Mouse (Mus musculus) hindbrain, postnatal 0 days (tissue): ENCODE measurements around the gene Neurod2. TPM values are rescaled to one million over a fixed set of nuclear protein-coding genes. Genes with fewer than 3 reads are reported as not detected.

Experiments used
- ATAC-seq: fragments of 200-750 bp; cut with Nextera tagmentation; 2 replicates; pipeline ENCODE4 v1.8.0; 2017; ENCODE audit warnings: mild to moderate bottlenecking, moderate TSS enrichment, moderate library complexity
- DNase-seq: peaks from one replicate; pipeline ENCODE4 v3.0.0-alpha.2; 2015; ENCODE audit warnings: low spot score
- H3K27ac ChIP-seq: fragments of 300-500 bp; sonication (generic); 2 replicates; pipeline ENCODE4 v1.5.1; 2014; ENCODE audit warnings: mild to moderate bottlenecking
- H3K27me3 ChIP-seq: fragments of 300-500 bp; sonication (generic); 2 replicates; pipeline ENCODE4 v1.6.1; 2014; ENCODE audit warnings: low read length, mixed read lengths; ENCODE audit not compliant: insufficient read depth
- H3K36me3 ChIP-seq: fragments of 300-500 bp; sonication (generic); 2 replicates; pipeline ENCODE4 v1.6.1; 2014; ENCODE audit warnings: low read length, mixed read lengths; ENCODE audit not compliant: insufficient read depth
- H3K4me1 ChIP-seq: fragments of 300-500 bp; sonication (generic); 2 replicates; pipeline ENCODE4 v1.6.1; 2014; ENCODE audit warnings: antibody characterized with exemption, low read length, mixed read lengths; ENCODE audit not compliant: insufficient read depth
- H3K4me2 ChIP-seq: fragments of 300-500 bp; sonication (generic); 2 replicates; pipeline ENCODE4 v1.6.1; 2014; ENCODE audit warnings: low read depth, mild to moderate bottlenecking, low read length, moderate library complexity, mixed read lengths
- H3K4me3 ChIP-seq: fragments of 300-500 bp; sonication (generic); 2 replicates; pipeline ENCODE4 v1.5.1; 2014; ENCODE audit warnings: low read length
- H3K9ac ChIP-seq: fragments of 300-500 bp; sonication (generic); replicated peaks from 2 replicates; pipeline ENCODE4 v1.6.1; 2014; ENCODE audit warnings: mild to moderate bottlenecking, low read length, moderate library complexity, mixed read lengths
- H3K9me3 ChIP-seq: fragments of 300-500 bp; sonication (generic); 2 replicates; pipeline ENCODE4 v1.6.1; 2016; ENCODE audit warnings: low read length, mixed read lengths
- CTCF ChIP-seq: IDR thresholded peaks from 2 replicates; pipeline ENCODE4 v1.5.1; 2016; ENCODE audit warnings: antibody characterized with exemption, control low read depth, low read depth
- WGBS: fragments of 180-500 bp; shearing (Covaris S2); extraction: QIAGEN DNeasy Blood & Tissue Kit; methylation state at CpG from one replicate; pipeline ENCODE4 v1.1.7; 2014; 5-methylcytosine and 5-hydroxymethylcytosine counted together
- polyA plus RNA-seq: library from polyadenylated mRNA; unstranded; fragments of >200 nt; fragmentation: Nextera tagmentation; extraction: Ambion mirVana; gene quantifications from 2 replicates; pipeline ENCODE4 v1.2.1, GENCODE M21; 2015
- total RNA-seq: library from RNA; depleted of rRNA; stranded (reverse); fragments of >200 nt; gene quantifications from 2 replicates; pipeline ENCODE4 v1.2.3, GENCODE M21; 2014

The Neurod2 gene
- total and polyA plus RNA-seq, 2 experiments from 2014 or later: 30.7 to 87.0 TPM

DNA sequence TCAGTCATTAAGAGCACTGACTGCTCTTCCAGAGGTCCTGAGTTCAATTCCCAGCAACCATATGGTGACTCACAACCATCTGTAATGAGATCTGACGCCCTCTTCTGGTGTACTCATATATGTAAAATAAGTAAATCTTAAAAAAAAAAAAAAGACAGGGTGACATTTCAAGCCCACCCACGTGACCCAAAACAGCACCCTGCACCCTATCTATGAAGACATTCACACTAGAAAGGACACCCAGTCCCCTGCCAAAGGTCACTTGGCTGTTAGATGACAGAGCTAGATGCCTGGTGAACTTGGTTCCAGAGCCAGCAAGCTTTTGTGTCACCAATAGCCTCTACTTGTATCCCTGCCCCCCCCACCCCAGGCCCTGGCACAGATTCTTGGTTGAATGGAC, 36.4 kb downstream of the Neurod2 start:
- Histone ChIP-seq H3K4me1 (peaks cover 48% of the 10 kb centered on the region), H3K36me3 (no peaks in the 10 kb centered on the region), H3K27me3 (no peaks in the 10 kb centered on the region), H3K9me3 (no peaks in the 10 kb centered on the region), H3K27ac (no peak overlapping the region; the same call in 1 of the 2 replicates), H3K4me2 (no peak overlapping the region), H3K9ac (no peak overlapping the region), H3K4me3 (no peak overlapping the region)
- WGBS: 53% methylated on average over 2 of the region's 2 CpGs
- DNase-seq (no peak), ATAC-seq (no peak)
- TF ChIP-seq CTCF: no peak

DNA sequence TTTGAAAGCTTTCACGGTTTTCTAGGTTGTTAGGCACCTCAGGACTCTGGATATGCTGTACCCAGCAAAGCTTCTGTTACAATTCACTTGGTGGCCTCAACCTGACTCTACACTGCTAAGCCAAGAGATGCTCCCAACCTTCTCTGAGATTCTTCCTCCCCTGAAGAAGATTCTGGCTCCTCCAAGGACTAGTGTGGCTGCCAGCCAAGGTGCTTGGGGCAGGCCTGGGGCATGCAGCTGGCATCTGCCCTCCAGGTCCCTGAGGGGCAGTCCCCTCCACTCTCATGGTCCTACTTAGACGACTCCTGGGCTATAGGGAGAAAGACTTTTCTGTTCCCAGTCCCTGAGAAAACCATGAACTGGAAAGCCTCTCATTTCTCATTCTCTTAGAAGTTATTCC, 38.5 kb downstream of the Neurod2 start:
- no peaks in the 10 kb centered on the region for H3K9me3 ChIP-seq
- 53% methylated on average over 2 of the region's 2 CpGs for WGBS
- no peak overlapping the region for H3K9ac ChIP-seq
- H3K4me2 ChIP-seq: no peak overlapping the region
- H3K27me3 ChIP-seq: no peaks in the 10 kb centered on the region
- DNase-seq (no peak), ATAC-seq (no peak)
- TF ChIP-seq CTCF: no peak
- no peak overlapping the region for H3K4me3 ChIP-seq
- H3K27ac ChIP-seq: no peak overlapping the region
- no peaks in the 10 kb centered on the region for H3K36me3 ChIP-seq
- H3K4me1 ChIP-seq: peaks cover 35% of the 10 kb centered on the region

DNA sequence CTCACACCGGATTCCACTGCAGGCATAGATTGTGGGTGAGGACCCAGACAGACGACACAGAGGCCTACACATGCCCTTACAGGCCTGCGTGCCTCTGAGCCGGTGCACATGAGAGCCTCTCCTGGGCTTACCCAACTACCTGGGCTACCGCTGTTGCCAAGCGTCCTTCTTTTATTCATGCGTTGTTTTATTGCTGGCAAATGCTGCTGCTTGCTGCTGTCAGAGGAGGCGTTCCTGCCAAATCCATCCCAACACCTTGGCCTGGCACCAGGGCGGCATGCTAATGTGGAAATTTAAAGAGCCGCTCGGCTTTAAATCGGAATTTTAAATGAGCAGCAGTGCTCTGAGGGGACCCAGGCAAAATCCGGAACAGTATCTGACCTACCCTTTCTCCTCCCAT, 39.6 kb downstream of the Neurod2 start:
- Histone ChIP-seq H3K27ac (peak overlapping the region; percentile 16; the same call in 1 of the 2 replicates), H3K27me3 (no peaks in the 10 kb centered on the region), H3K4me3 (no peak overlapping the region), H3K4me2 (no peak overlapping the region), H3K9ac (no peak overlapping the region), H3K9me3 (no peaks in the 10 kb centered on the region), H3K36me3 (no peaks in the 10 kb centered on the region), H3K4me1 (peaks cover 27% of the 10 kb centered on the region)
- no peak for ATAC-seq
- WGBS: 22% methylated on average over 13 of the region's 13 CpGs
- DNase-seq: peak; percentile 74
- TF ChIP-seq CTCF: no peak

DNA sequence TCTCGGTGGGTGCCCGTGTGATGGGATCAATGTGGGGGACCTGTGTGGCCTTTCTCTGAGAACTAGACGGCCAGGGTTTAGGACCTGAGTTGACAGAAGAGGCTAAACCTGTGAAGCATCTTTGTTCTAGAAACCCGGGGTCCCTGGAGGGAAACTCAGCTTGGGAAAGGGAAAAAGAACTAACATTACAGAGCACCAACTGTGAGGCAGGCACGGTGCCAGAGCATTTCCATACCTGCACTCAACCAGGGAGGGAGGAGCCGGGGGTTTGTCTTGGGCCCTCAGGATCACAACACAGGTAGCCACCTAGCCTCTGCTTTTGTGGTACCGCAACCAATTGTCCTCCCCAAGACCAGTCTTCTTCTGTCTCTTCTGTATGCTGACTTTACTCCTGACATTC, 41.5 kb downstream of the Neurod2 start:
- no peak overlapping the region for H3K4me2 ChIP-seq
- H3K4me3 ChIP-seq: no peak overlapping the region

DNA sequence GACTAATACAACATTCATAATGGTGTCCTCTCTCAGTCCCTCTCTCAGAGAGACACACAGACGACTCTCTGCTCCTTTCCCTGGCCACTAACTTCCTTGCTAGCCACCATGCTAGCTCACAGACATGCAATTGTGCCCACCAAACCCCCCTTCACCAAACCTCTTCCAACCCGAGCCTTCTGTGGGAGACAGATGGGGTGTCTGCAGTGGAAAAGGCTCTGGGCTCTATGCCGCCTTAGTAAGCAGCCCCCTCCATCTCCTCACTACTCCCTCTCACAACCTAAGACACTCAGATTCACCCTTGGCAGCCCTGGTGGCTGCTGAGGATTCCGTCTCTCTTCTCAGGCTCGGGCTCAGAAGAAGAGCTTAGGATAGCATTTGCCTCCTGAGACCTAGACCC, 41.9 kb downstream of the Neurod2 start:
- Histone ChIP-seq H3K36me3 (no peaks in the 10 kb centered on the region), H3K9me3 (no peaks in the 10 kb centered on the region), H3K9ac (no peak overlapping the region), H3K27ac (peak overlapping the region; percentile 11; the same call in 1 of the 2 replicates), H3K27me3 (no peaks in the 10 kb centered on the region), H3K4me3 (no peak overlapping the region), H3K4me2 (no peak overlapping the region), H3K4me1 (peaks cover 25% of the 10 kb centered on the region; the same call in 1 of the 2 replicates)
- WGBS: 22% methylated on average over 5 of the region's 5 CpGs
- ATAC-seq: no peak
- no peak for TF ChIP-seq CTCF
- DNase-seq: peak; percentile 35

More for the DNA sequence above, 41.5 kb downstream of the Neurod2 start:
- 0 out of 2 replicates have a peak overlapping the region, but pooled peaks have one; percentile 11 for H3K27ac ChIP-seq
- no peaks in the 10 kb centered on the region for H3K9me3 ChIP-seq
- no peaks in the 10 kb centered on the region for H3K36me3 ChIP-seq
- H3K9ac ChIP-seq: no peak overlapping the region
- peaks cover 25% of the 10 kb centered on the region; the same call in 1 of the 2 replicates for H3K4me1 ChIP-seq
- 34% methylated on average over 7 of the region's 7 CpGs for WGBS
- ATAC-seq (no peak), DNase-seq (no peak)
- H3K27me3 ChIP-seq: no peaks in the 10 kb centered on the region
- no peak for TF ChIP-seq CTCF

DNA sequence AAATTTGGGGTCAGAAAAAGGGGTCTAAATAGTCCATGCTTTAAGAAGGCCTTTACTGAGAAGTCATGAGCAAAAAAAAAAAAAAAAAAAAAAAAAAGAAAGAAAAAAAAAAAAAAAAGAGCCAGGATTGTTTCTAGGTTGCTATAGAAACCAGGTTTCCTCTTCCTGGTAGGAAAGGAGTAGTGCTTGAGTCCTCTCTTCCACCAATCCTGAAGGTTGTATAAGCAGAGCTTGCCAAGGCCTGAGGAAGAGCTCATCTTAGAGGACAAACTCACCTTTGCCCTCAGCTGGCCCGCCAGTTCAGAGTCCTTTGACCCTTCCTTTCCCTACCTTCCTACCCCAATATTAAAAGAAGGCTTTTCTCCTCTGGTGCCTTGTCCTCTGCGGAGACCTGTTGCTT, 44.1 kb downstream of the Neurod2 start:
- H3K27ac ChIP-seq: peak overlapping the region; percentile 42; the same call in 1 of the 2 replicates
- 38% methylated on average over 2 of the region's 2 CpGs for WGBS
- peaks cover 18% of the 10 kb centered on the region; the same call in 1 of the 2 replicates for H3K4me1 ChIP-seq
- no peak for ATAC-seq
- no peak overlapping the region for H3K4me3 ChIP-seq
- H3K27me3 ChIP-seq: no peaks in the 10 kb centered on the region
- H3K9me3 ChIP-seq: no peaks in the 10 kb centered on the region
- H3K4me2 ChIP-seq: no peak overlapping the region
- H3K9ac ChIP-seq: no peak overlapping the region
- TF ChIP-seq CTCF: no peak
- no peaks in the 10 kb centered on the region for H3K36me3 ChIP-seq
- DNase-seq: peak; percentile 43

DNA sequence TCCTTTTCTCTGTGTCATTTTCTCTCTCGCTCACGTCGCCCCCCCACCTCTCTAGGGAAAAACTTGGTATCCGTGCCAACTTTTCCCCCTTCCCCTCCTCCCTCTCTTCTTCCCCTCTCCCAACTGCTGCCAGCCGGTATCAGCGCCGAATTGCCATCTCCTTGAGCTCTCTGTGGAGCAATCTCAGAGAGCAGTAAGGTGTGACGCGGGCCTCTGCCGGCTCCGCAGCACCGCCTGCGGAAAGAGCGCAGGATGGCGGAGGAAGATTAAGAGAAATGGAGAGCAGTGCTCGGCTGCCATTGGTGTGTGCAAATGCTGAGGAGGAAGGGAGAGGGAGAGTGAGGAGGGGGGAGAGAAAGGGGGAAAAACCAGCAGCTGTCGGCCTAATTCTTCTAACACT, 45.2 kb downstream of the Neurod2 start:
- peak overlapping the region; percentile 19; the same call in 1 of the 2 replicates for H3K9ac ChIP-seq
- H3K9me3 ChIP-seq: no peaks in the 10 kb centered on the region
- H3K27ac ChIP-seq: peak overlapping the region; percentile 79
- H3K4me3 ChIP-seq: peak overlapping the region; percentile 21
- DNase-seq (peak; percentile 84), ATAC-seq (peak; percentile 85)
- H3K4me2 ChIP-seq: peak overlapping the region; percentile 49
- peak; percentile 51 for TF ChIP-seq CTCF
- H3K4me1 ChIP-seq: peaks cover 8% of the 10 kb centered on the region; the same call in 1 of the 2 replicates
- 2% methylated on average over 16 of the region's 17 CpGs for WGBS
- peaks cover 3% of the 10 kb centered on the region; the same call in 1 of the 2 replicates for H3K36me3 ChIP-seq
- no peaks in the 10 kb centered on the region for H3K27me3 ChIP-seq
